Mouse (Mus musculus) C2C12 (cell line): ENCODE data around the gene Sfmbt1. TPM values are rescaled to one million over a fixed set of nuclear protein-coding genes. Genes with fewer than 3 reads are reported as not detected.

Source experiments
- H3K27me3 ChIP-seq: one replicate; pipeline ENCODE4 v1.6.1; 2011; ENCODE audit not compliant: control insufficient read depth, insufficient read depth, insufficient read length
- H3K36me3 ChIP-seq: one replicate; pipeline ENCODE4 v1.6.1; 2011; ENCODE audit not compliant: control insufficient read depth, insufficient read depth
- H3K4me3 ChIP-seq: one replicate; pipeline ENCODE4 v1.5.1; 2011; ENCODE audit warnings: mild to moderate bottlenecking, control low read depth; ENCODE audit not compliant: poor library complexity, insufficient read depth, severe bottlenecking
- H3K79me2 ChIP-seq: one replicate; pipeline ENCODE4 v1.6.1; 2011; ENCODE audit not compliant: control insufficient read depth, insufficient read depth
- H3K79me3 ChIP-seq: one replicate; pipeline ENCODE4 v1.6.1; 2011; ENCODE audit warnings: low read depth, control low read depth
- H3ac ChIP-seq: one replicate; pipeline ENCODE3; 2011; ENCODE audit warnings: low read depth; ENCODE audit not compliant: control insufficient read depth, insufficient read length
- CEBPB ChIP-seq: IDR thresholded peaks from one replicate; pipeline ENCODE4 v1.6.1; 2011; ENCODE audit warnings: low read depth, mild to moderate bottlenecking, control low read depth, moderate library complexity
- CTCF ChIP-seq: IDR thresholded peaks from one replicate; pipeline ENCODE4 v1.5.1; 2011; ENCODE audit not compliant: control insufficient read depth, insufficient read depth, insufficient read length
- FOSL1 ChIP-seq: IDR thresholded peaks from one replicate; pipeline ENCODE4 v1.8.0; 2011; ENCODE audit warnings: mild to moderate bottlenecking, low read length; ENCODE audit not compliant: poor library complexity, insufficient read depth, severe bottlenecking
- MAX ChIP-seq: IDR thresholded peaks from one replicate; pipeline ENCODE4 v1.6.1; 2011; ENCODE audit warnings: mild to moderate bottlenecking, control low read depth
- MYOD1 ChIP-seq: IDR thresholded peaks from one replicate; pipeline ENCODE4 v1.6.1; 2011; ENCODE audit warnings: low read depth; ENCODE audit not compliant: control insufficient read depth, insufficient read length
- MYOG ChIP-seq: IDR thresholded peaks from one replicate; pipeline ENCODE4 v1.6.1; 2011; ENCODE audit not compliant: control insufficient read depth, insufficient read length; ENCODE audit errors: extremely low read depth
- USF1 ChIP-seq: IDR thresholded peaks from one replicate; pipeline ENCODE4 v1.6.1; 2011; ENCODE audit warnings: low read depth, mild to moderate bottlenecking, control low read depth, moderate library complexity
- polyA plus RNA-seq: library from polyadenylated mRNA; unstranded; fragments of >200 nt; fragmentation: generic; extraction: Trizol; gene quantifications from one replicate; pipeline ENCODE4 v1.2.1, GENCODE M21; 2012; ENCODE audit warnings: missing spikeins

The Sfmbt1 gene
- polyA plus RNA-seq, 1 experiment: 5.1 TPM

- no peaks in the 10 kb centered on the region for H3K36me3 ChIP-seq
Measured at GRCm38 (mm10) chr14:30736413-30736812, 21.8 kb downstream of the Sfmbt1 start.

GRCm38 (mm10) chr14:30743891-30744290 is 29.2 kb downstream of the Sfmbt1 start:
- Histone ChIP-seq H3K79me3 (peaks cover 8% of the 10 kb centered on the region), H3K4me3 (no peak overlapping the region), H3K27me3 (no peaks in the 10 kb centered on the region), H3ac (no peak overlapping the region), H3K36me3 (no peaks in the 10 kb centered on the region), H3K79me2 (peaks cover 23% of the 10 kb centered on the region)
- no peak for TF ChIP-seq MYOD1
- TF ChIP-seq USF1: no peak
- TF ChIP-seq CTCF: no peak
- no peak for TF ChIP-seq CEBPB
- TF ChIP-seq MYOG: no peak
- TF ChIP-seq FOSL1: no peak
- no peak for TF ChIP-seq MAX

More at GRCm38 (mm10) chr14:30736413-30736812, 21.8 kb downstream of the Sfmbt1 start:
- no peak overlapping the region for H3ac ChIP-seq
- H3K4me3 ChIP-seq: no peak overlapping the region
- peaks cover 10% of the 10 kb centered on the region for H3K79me3 ChIP-seq
- TF ChIP-seq CTCF (no peak), MYOD1 (no peak), MAX (no peak), USF1 (no peak), MYOG (no peak), FOSL1 (no peak), CEBPB (no peak)
- H3K79me2 ChIP-seq: peaks cover 45% of the 10 kb centered on the region
- H3K27me3 ChIP-seq: no peaks in the 10 kb centered on the region

GRCm38 (mm10) chr14:30746160-30746559 is 31.5 kb downstream of the Sfmbt1 start:
- Histone ChIP-seq H3K27me3 (no peaks in the 10 kb centered on the region), H3K79me3 (peaks cover 4% of the 10 kb centered on the region), H3K4me3 (no peak overlapping the region), H3K79me2 (peaks cover 15% of the 10 kb centered on the region), H3K36me3 (no peaks in the 10 kb centered on the region), H3ac (no peak overlapping the region)
- TF ChIP-seq FOSL1 (no peak), MYOD1 (no peak), MAX (no peak), USF1 (no peak), MYOG (no peak), CEBPB (no peak), CTCF (no peak)

- Histone ChIP-seq H3K27me3 (no peaks in the 10 kb centered on the region), H3K36me3 (no peaks in the 10 kb centered on the region), H3K79me3 (no peaks in the 10 kb centered on the region), H3K79me2 (no peaks in the 10 kb centered on the region), H3ac (no peak overlapping the region), H3K4me3 (no peak overlapping the region)
- TF ChIP-seq MYOD1 (no peak), FOSL1 (no peak), MAX (no peak), USF1 (no peak), CEBPB (no peak)
Measured at GRCm38 (mm10) chr14:30757239-30757638, 42.6 kb downstream of the Sfmbt1 start.

GRCm38 (mm10) chr14:30761211-30761610 is 46.6 kb downstream of the Sfmbt1 start:
- H3K79me3 ChIP-seq: no peaks in the 10 kb centered on the region
- H3K27me3 ChIP-seq: no peaks in the 10 kb centered on the region
- no peaks in the 10 kb centered on the region for H3K36me3 ChIP-seq
- peaks cover 6% of the 10 kb centered on the region for H3K79me2 ChIP-seq
- H3ac ChIP-seq: no peak overlapping the region
- no peak for TF ChIP-seq MAX
- no peak for TF ChIP-seq CEBPB
- TF ChIP-seq FOSL1: no peak
- TF ChIP-seq MYOG: no peak
- no peak overlapping the region for H3K4me3 ChIP-seq

GRCm38 (mm10) chr14:30762131-30762903 is 47.7 kb downstream of the Sfmbt1 start:
- TF ChIP-seq MYOD1 (no peak), CTCF (no peak), FOSL1 (no peak), MAX (no peak), USF1 (no peak), CEBPB (no peak), MYOG (no peak)

More at GRCm38 (mm10) chr14:30762131-30762903, 47.7 kb downstream of the Sfmbt1 start:
- peaks cover 6% of the 10 kb centered on the region for H3K79me2 ChIP-seq
- H3K27me3 ChIP-seq: no peaks in the 10 kb centered on the region
- H3K79me3 ChIP-seq: no peaks in the 10 kb centered on the region
- no peak overlapping the region for H3K4me3 ChIP-seq
- no peak overlapping the region for H3ac ChIP-seq
- H3K36me3 ChIP-seq: peaks cover 3% of the 10 kb centered on the region
